Mouse (Mus musculus): ENCODE data around the gene Esyt1.

- TF ChIP-seq CTCF (IDR thresholded peaks at IDR 0.05; ENCODE audit: insufficient read depth, low read length) = no peak
- TF ChIP-seq POLR2A (IDR thresholded peaks at IDR 0.05; ENCODE audit: borderline replicate concordance, extremely low read depth, low read depth, low read length) = no peak
Measured at GRCm38 (mm10) chr10:128486370-128486769, 39.3 kb downstream of the Esyt1 start.
